Mouse (Mus musculus): ENCODE measurements around the gene Sec1.

Gene Sec1

GRCm38 (mm10) chr7:45704730-45705442 lies 10.7 kb upstream of the Sec1 start, which contains the start of gene Dbp:
TSS of gene Dbp (plus strand) at chr7:45705088.
- in situ Hi-C loops (cut with MseI, MboI), result no loop called here

- in situ Hi-C loops (cut with MseI, MboI), result no loop called here
Measured at GRCm38 (mm10) chr7:45704046-45704559, 9.9 kb upstream of the Sec1 start.

- in situ Hi-C loops (cut with MseI, MboI), result no loop called here
Measured at GRCm38 (mm10) chr7:45703521-45704033, 9.4 kb upstream of the Sec1 start.

GRCm38 (mm10) chr7:45702809-45703520 lies 8.8 kb upstream of the Sec1 start:
- in situ Hi-C loops (cut with MseI, MboI), result no loop called here

- in situ Hi-C loops (cut with MseI, MboI), result no loop called here
Measured at GRCm38 (mm10) chr7:45702316-45702715, 8.1 kb upstream of the Sec1 start.

GRCm38 (mm10) chr7:45701607-45702006 lies 7.4 kb upstream of the Sec1 start:
- in situ Hi-C loops (cut with MseI, MboI), result no loop called here

- in situ Hi-C loops (cut with MseI, MboI), result no loop called here
Measured at GRCm38 (mm10) chr7:45701072-45701471, 6.9 kb upstream of the Sec1 start.

GRCm38 (mm10) chr7:45700301-45701015 lies 6.3 kb upstream of the Sec1 start:
- in situ Hi-C loops (cut with MseI, MboI), result no loop called here

- in situ Hi-C loops (cut with MseI, MboI), result no loop called here
Measured at GRCm38 (mm10) chr7:45699523-45700141, 5.4 kb upstream of the Sec1 start, which contains the start of gene Car11. TSS of gene Car11 (plus strand) at chr7:45699843.

GRCm38 (mm10) chr7:45697894-45698293 lies 3.7 kb upstream of the Sec1 start:
- in situ Hi-C loops (cut with MseI, MboI), result no loop called here

- in situ Hi-C loops (cut with MseI, MboI), result no loop called here
Measured at GRCm38 (mm10) chr7:45695098-45695497, 896 bp upstream of the Sec1 start.

- in situ Hi-C loops (cut with MseI, MboI), result no loop called here
Measured at GRCm38 (mm10) chr7:45692364-45692763, 1.8 kb downstream of the Sec1 start.

- in situ Hi-C loops (cut with MseI, MboI), result no loop called here
Measured at GRCm38 (mm10) chr7:45689800-45690199, 4.4 kb downstream of the Sec1 start.

GRCm38 (mm10) chr7:45689099-45689498 lies 5.1 kb downstream of the Sec1 start:
- in situ Hi-C loops (cut with MseI, MboI), result no loop called here

- in situ Hi-C loops (cut with MseI, MboI), result no loop called here
Measured at GRCm38 (mm10) chr7:45686841-45687240, 7.4 kb downstream of the Sec1 start.

GRCm38 (mm10) chr7:45685811-45686210 lies 8.4 kb downstream of the Sec1 start:
- in situ Hi-C loops (cut with MseI, MboI), result no loop called here

- in situ Hi-C loops (cut with MseI, MboI), result no loop called here
Measured at GRCm38 (mm10) chr7:45683396-45684050, 10.7 kb downstream of the Sec1 start, which contains the start of gene Ntn5. TSS of gene Ntn5 (plus strand) at chr7:45684022.

- in situ Hi-C loops (cut with MseI, MboI), result no loop called here
Measured at GRCm38 (mm10) chr7:45682144-45683126, 11.8 kb downstream of the Sec1 start.

GRCm38 (mm10) chr7:45681046-45681736 lies 13.0 kb downstream of the Sec1 start:
- in situ Hi-C loops (cut with MseI, MboI), result no loop called here

All from mouse trophoblast stem cell (cell line).